Mouse (Mus musculus) hematopoietic stem cell, adult 5-6 weeks (primary cell): Measurements from ENCODE around the gene Map3k21. TPM values are rescaled to one million over a fixed set of nuclear protein-coding genes. Genes with fewer than 3 reads are reported as not detected.

Source experiments
- ATAC-seq, 2 experiments: fragments of 125-278 bp in 1 of 2; replicated peaks in 1 of 2; 2 replicates each; pipeline ENCODE4 v1.8.0; 2016 to 2017; ENCODE audit warnings: inconsistent platforms in 2 of 2, mild to moderate bottlenecking in 2 of 2, moderate number of reproducible peaks in 2 of 2, low read depth in 1 of 2, moderate TSS enrichment in 1 of 2; ENCODE audit not compliant: low FRiP score in 2 of 2, poor library complexity in 2 of 2, severe bottlenecking in 2 of 2, insufficient read depth in 1 of 2, low TSS enrichment in 1 of 2
- total RNA-seq: library from RNA; stranded (forward); fragments of 172-1452, 232-1000 nt; gene quantifications from 2 replicates; pipeline ENCODE4 v1.2.3, GENCODE M21; 2017

Gene Map3k21
- total RNA-seq, 1 experiment from 2014 or later = not detected

- ATAC-seq = no peak
Observed at GRCm38 (mm10) chr8:125996031-125996839, 86.0 kb downstream of the Map3k21 start.

- ATAC-seq = no peak
Observed at GRCm38 (mm10) chr8:125996980-125997379, 86.7 kb downstream of the Map3k21 start.

Other genes starting within 250 kb of the Map3k21 start
- gene Map10, start 240.6 kb upstream of the Map3k21 start, total RNA-seq = 1.0 and 1.8 TPM in 2 replicates
- 26.7 and 31.9 TPM in 2 replicates for gene Ntpcr, start 180.5 kb upstream of the Map3k21 start, total RNA-seq
- gene Pcnx2, start 12.1 kb upstream of the Map3k21 start, total RNA-seq = not detected in 2 replicates
- gene Kcnk1, start 84.7 kb downstream of the Map3k21 start, total RNA-seq = not detected in 2 replicates